Mouse (Mus musculus) liver, embryonic 14.5 days (tissue): ENCODE data around the gene Acvr1.

Experiments used
- CTCF ChIP-seq: IDR thresholded peaks from 2 replicates; pipeline ENCODE4 v1.5.1; 2016; ENCODE audit warnings: antibody characterized with exemption, low read depth, control low read depth
- EP300 ChIP-seq: IDR thresholded peaks from 2 replicates; pipeline ENCODE4 v1.6.1; 2016; ENCODE audit warnings: antibody characterized with exemption, low read depth

- TF ChIP-seq CTCF (no peak), EP300 (no peak)
Observed at GRCm38 (mm10) chr2:58456843-58457487, 110.0 kb downstream of the Acvr1 start.
